Mouse (Mus musculus) erythroblast, embryonic 14.5 days (primary cell): Measurements from ENCODE around the gene Ldlrad3.

Source experiments
- GATA1 ChIP-seq: IDR thresholded peaks from 2 replicates; pipeline ENCODE4 v1.6.1; 2012; ENCODE audit warnings: low read length, inconsistent platforms, mixed read lengths
- TAL1 ChIP-seq: IDR thresholded peaks from 3 replicates; pipeline ENCODE4 v1.6.1; 2012; ENCODE audit warnings: low read length, inconsistent platforms, mixed read lengths

DNA sequence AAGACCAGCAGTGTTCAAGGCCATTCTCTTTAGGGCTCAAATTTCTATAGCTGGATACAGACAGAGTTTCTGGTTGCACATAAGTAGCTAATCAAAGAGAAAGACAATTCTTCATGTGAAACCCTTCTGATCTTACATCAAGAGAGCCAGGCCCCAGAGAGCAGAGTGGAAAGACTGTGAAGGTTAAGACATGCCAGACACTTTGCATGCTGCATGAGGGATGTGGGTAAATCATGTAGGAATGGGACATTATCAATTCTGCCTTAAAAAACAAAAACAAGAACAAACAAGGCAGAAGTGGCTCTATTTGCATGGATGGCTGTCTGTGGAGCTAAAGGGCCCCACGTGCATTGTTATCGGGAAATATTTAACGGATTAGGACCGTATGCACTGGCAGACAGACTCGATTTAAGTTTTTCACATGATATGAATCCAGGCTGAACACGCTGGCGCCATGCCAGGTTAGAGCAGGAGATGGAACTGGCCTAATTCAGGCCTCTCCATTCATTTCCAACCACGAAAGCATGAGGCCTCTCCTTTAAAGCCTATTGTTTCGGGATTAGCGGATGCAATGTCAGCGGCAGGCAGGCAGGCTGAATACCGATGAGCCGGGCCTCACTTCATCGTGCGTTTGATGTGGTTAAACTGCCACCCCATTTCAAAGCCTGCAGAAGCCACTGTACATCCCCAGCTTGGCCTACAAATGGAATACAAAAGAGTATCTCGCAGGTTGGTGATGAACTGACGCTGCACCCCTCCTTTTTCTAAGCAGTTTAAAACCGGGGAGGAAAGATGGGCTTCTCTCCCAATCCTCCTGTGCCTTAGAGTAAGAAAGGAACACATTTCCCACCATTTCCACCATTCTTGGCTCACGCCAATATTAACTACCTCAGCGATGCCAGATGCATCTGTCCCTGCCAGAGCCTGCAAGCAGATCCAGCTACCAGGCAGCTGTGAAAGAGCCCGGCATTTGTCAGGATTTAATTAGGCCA is 207.4 kb downstream of the Ldlrad3 start:
- no peak for TF ChIP-seq TAL1
- no peak for TF ChIP-seq GATA1
